Mouse (Mus musculus): Measurements from ENCODE around the gene Vmn1r42. TPM values are rescaled to one million over a fixed set of nuclear protein-coding genes. Genes with fewer than 3 reads are reported as not detected.
"Not testable (repeated sequence)": the region's sequence is repeated elsewhere in the genome, so short reads cannot be mapped to it uniquely, and the experiment has no call there.

Gene Vmn1r42
- not detected in 2 replicates for total RNA-seq (2012; rRNA removed)
- not detected in 2 replicates for total RNA-seq (2014; rRNA removed)
- polyA plus RNA-seq (2012; ENCODE audit: insufficient read length, low read depth) = not detected in 2 replicates

GRCm38 (mm10) chr6:89876313-89876712 lies at the start of gene Vmn1r42, which contains the start of gene Vmn1r43:
Gene Vmn1r42, minus strand, starts transcription at chr6:89876413.
Gene Vmn1r43, minus strand, starts transcription at chr6:89876413.
- H3K27ac ChIP-seq (ENCODE audit: insufficient read depth, low read depth); dilution Hi-C loops (cut with MboI; ENCODE audit: extremely low pct_ligation_motif_present, extremely low pct_unique_long_range_greater_than_20kb, low sequenced_read_pairs); DNase-seq (ENCODE audit: extremely low read depth); H3K36me3 ChIP-seq (replicated peaks in 1 of 2; ENCODE audit: control insufficient read depth in 1 of 2, insufficient read depth in 1 of 2, low read length in 1 of 2); H3K9ac ChIP-seq (ENCODE audit: insufficient read depth, low read depth); H3K27me3 ChIP-seq (replicated peaks); H3K4me1 ChIP-seq (ENCODE audit: control insufficient read depth in 1 of 2, insufficient read depth in 2 of 2); in situ Hi-C loops (cut with MboI; ENCODE audit: low pct_ligation_motif_present, low pct_unique_long_range_greater_than_20kb, low sequenced_read_pairs); H3K4me2 ChIP-seq (ENCODE audit: insufficient read depth, low read depth, poor library complexity, severe bottlenecking); H3K9me3 ChIP-seq (replicated peaks; ENCODE audit: low read length); H3K4me3 ChIP-seq (replicated peaks in 1 of 3; ENCODE audit: low read depth in 2 of 3, low read length in 2 of 3, poor library complexity in 1 of 3); H3K79me2 ChIP-seq (replicated peaks; ENCODE audit: control insufficient read depth, extremely low read depth, insufficient read depth, poor library complexity, severe bottlenecking): not testable (repeated sequence)

GRCm38 (mm10) chr6:89883812-89884211 lies 7.6 kb upstream of the Vmn1r42 start:
- Histone ChIP-seq H3K27me3 (replicated peaks) (peaks cover 2% of the 10 kb centered on the region), H3K79me2 (replicated peaks; ENCODE audit: control insufficient read depth, extremely low read depth, insufficient read depth, poor library complexity, severe bottlenecking) (no peaks in the 10 kb centered on the region), H3K27ac (ENCODE audit: insufficient read depth, low read depth) (no peak overlapping the region), H3K36me3 (replicated peaks in 1 of 2; ENCODE audit: control insufficient read depth in 1 of 2, insufficient read depth in 1 of 2, low read length in 1 of 2) (no peaks in the 10 kb centered on the region), H3K4me1 (ENCODE audit: control insufficient read depth in 1 of 2, insufficient read depth in 2 of 2) (no peaks in the 10 kb centered on the region), H3K9ac (ENCODE audit: insufficient read depth, low read depth) (no peak overlapping the region), H3K9me3 (replicated peaks; ENCODE audit: low read length) (no peaks in the 10 kb centered on the region), H3K4me3 (replicated peaks in 1 of 3; ENCODE audit: low read depth in 2 of 3, low read length in 2 of 3, poor library complexity in 1 of 3) (no peak overlapping the region), H3K4me2 (ENCODE audit: insufficient read depth, low read depth, poor library complexity, severe bottlenecking) (no peak overlapping the region)
- no peak for TF ChIP-seq SMC3 (IDR thresholded peaks at IDR 0.05; ENCODE audit: low read depth, low read length)
- TF ChIP-seq ZC3H11A (IDR thresholded peaks at IDR 0.05; ENCODE audit: low read depth, low read length) = no peak
- no peak for TF ChIP-seq HCFC1 (IDR thresholded peaks at IDR 0.05; ENCODE audit: low read depth, low read length)
- TF ChIP-seq SIN3A (IDR thresholded peaks at IDR 0.05; ENCODE audit: low read length) = no peak
- no peak for TF ChIP-seq POLR2A (IDR thresholded peaks at IDR 0.05; ENCODE audit: low read depth, low read length)
- dilution Hi-C loops (cut with MboI; ENCODE audit: extremely low pct_ligation_motif_present, extremely low pct_unique_long_range_greater_than_20kb, low sequenced_read_pairs) = no loop called here
- no peak for DNase-seq (ENCODE audit: extremely low read depth)
- in situ Hi-C loops (cut with MboI; ENCODE audit: low pct_ligation_motif_present, low pct_unique_long_range_greater_than_20kb, low sequenced_read_pairs) = no loop called here

GRCm38 (mm10) chr6:89883360-89883759 lies 7.1 kb upstream of the Vmn1r42 start, which contains the start of gene Vmn1r44:
Gene Vmn1r44, plus strand, starts transcription at chr6:89883660.
- H3K4me2 ChIP-seq (ENCODE audit: insufficient read depth, low read depth, poor library complexity, severe bottlenecking) = no peak within 1 kb of the TSS
- dilution Hi-C loops (cut with MboI; ENCODE audit: extremely low pct_ligation_motif_present, extremely low pct_unique_long_range_greater_than_20kb, low sequenced_read_pairs) = no loop called here
- in situ Hi-C loops (cut with MboI; ENCODE audit: low pct_ligation_motif_present, low pct_unique_long_range_greater_than_20kb, low sequenced_read_pairs) = no loop called here
- DNase-seq (ENCODE audit: extremely low read depth) = no peak
- H3K9ac ChIP-seq (ENCODE audit: insufficient read depth, low read depth) = no peak within 1 kb of the TSS
- peaks cover 2% of the 10 kb centered on the region for H3K27me3 ChIP-seq (replicated peaks)
- H3K4me1 ChIP-seq (ENCODE audit: control insufficient read depth in 1 of 2, insufficient read depth in 2 of 2) = no peaks in the 10 kb centered on the region
- H3K4me3 ChIP-seq (replicated peaks in 1 of 3; ENCODE audit: low read depth in 2 of 3, low read length in 2 of 3, poor library complexity in 1 of 3) = no peak within 1 kb of the TSS
- H3K9me3 ChIP-seq (replicated peaks; ENCODE audit: low read length) = no peaks in the 10 kb centered on the region
- H3K79me2 ChIP-seq (replicated peaks; ENCODE audit: control insufficient read depth, extremely low read depth, insufficient read depth, poor library complexity, severe bottlenecking) = no peaks in the 10 kb centered on the region
- no peak for TF ChIP-seq MAX (IDR thresholded peaks at IDR 0.05; ENCODE audit: low read length)
- TF ChIP-seq PAX5 (IDR thresholded peaks at IDR 0.05; ENCODE audit: low read length) = no peak
- TF ChIP-seq NELFE (IDR thresholded peaks at IDR 0.05; ENCODE audit: low read depth, low read length) = no peak
- TF ChIP-seq ZMIZ1 (IDR thresholded peaks at IDR 0.05; ENCODE audit: low read depth, low read length) = no peak
- TF ChIP-seq ZKSCAN1 (IDR thresholded peaks at IDR 0.05; ENCODE audit: borderline replicate concordance, low read depth, low read length) = no peak
- TF ChIP-seq JUN (IDR thresholded peaks at IDR 0.05; ENCODE audit: insufficient read depth, low read depth, low read length) = no peak
- TF ChIP-seq RAD21 (IDR thresholded peaks at IDR 0.05; ENCODE audit: low read depth, low read length) = no peak
- TF ChIP-seq MAFK (IDR thresholded peaks at IDR 0.05; ENCODE audit: insufficient replicate concordance, low read length) = no peak
- H3K27ac ChIP-seq (ENCODE audit: insufficient read depth, low read depth) = no peak within 1 kb of the TSS
- no peaks in the 10 kb centered on the region for H3K36me3 ChIP-seq (replicated peaks in 1 of 2; ENCODE audit: control insufficient read depth in 1 of 2, insufficient read depth in 1 of 2, low read length in 1 of 2)

All from CH12.LX (cell line).